Mouse (Mus musculus) embryonic facial prominence, embryonic 10.5 days (tissue): ENCODE data around the gene Hspb9. TPM values are rescaled to one million over a fixed set of nuclear protein-coding genes. Genes with fewer than 3 reads are reported as not detected.

Source experiments
- DNase-seq: peaks from one replicate; pipeline ENCODE4 v3.0.0-alpha.2; 2017; ENCODE audit warnings: low spot score
- H3K27ac ChIP-seq: fragments of 300-500 bp; sonication (generic); replicated peaks from 2 replicates; pipeline ENCODE4 v1.5.1; 2016; ENCODE audit warnings: mild to moderate bottlenecking
- H3K27me3 ChIP-seq: fragments of 300-500 bp; sonication (generic); replicated peaks from 2 replicates; pipeline ENCODE4 v1.6.1; 2016; ENCODE audit warnings: low read depth, mild to moderate bottlenecking; ENCODE audit not compliant: poor library complexity, severe bottlenecking
- H3K36me3 ChIP-seq: fragments of 300-500 bp; sonication (generic); replicated peaks from 2 replicates; pipeline ENCODE4 v1.6.1; 2016; ENCODE audit warnings: mild to moderate bottlenecking, moderate library complexity
- H3K4me1 ChIP-seq: fragments of 300-500 bp; sonication (generic); 2 replicates; pipeline ENCODE4 v1.6.1; 2016
- H3K4me3 ChIP-seq: fragments of 300-500 bp; sonication (generic); 2 replicates; pipeline ENCODE4 v1.5.1; 2016; ENCODE audit warnings: mild to moderate bottlenecking, moderate library complexity
- H3K9me3 ChIP-seq: fragments of 300-500 bp; sonication (generic); 2 replicates; pipeline ENCODE4 v1.6.1; 2016; ENCODE audit warnings: mild to moderate bottlenecking
- WGBS: fragments of 180-500 bp; shearing (Covaris S2); methylation state at CpG from one replicate; pipeline ENCODE4 v1.1.7; 2016; 5-methylcytosine and 5-hydroxymethylcytosine counted together
- polyA plus RNA-seq: library from polyadenylated mRNA; unstranded; fragments of >200 nt; fragmentation: Nextera tagmentation; extraction: Ambion mirVana; gene quantifications from 2 replicates; pipeline ENCODE4 v1.2.1, GENCODE M21; 2016

Hspb9 gene
- polyA plus RNA-seq, 1 experiment from 2014 or later, result 0.56 TPM

- Histone ChIP-seq H3K4me1 (peaks cover 29% of the 10 kb centered on the region), H3K27me3 (peaks cover 67% of the 10 kb centered on the region), H3K27ac (peak overlapping the region; percentile 75), H3K4me3 (peak overlapping the region; percentile 56), H3K9me3 (no peaks in the 10 kb centered on the region), H3K36me3 (no peaks in the 10 kb centered on the region)
- peak; percentile 85 for DNase-seq
- 2% methylated on average over 35 of the region's 35 CpGs for WGBS
These were observed 45.3 kb downstream of the Hspb9 start for GRCm38 (mm10) chr11:100758707-100759610.

GRCm38 (mm10) chr11:100759611-100760233 lies 46.1 kb downstream of the Hspb9 start, which contains the start of gene Kcnh4:
TSS of gene Kcnh4 (minus strand) at chr11:100759942.
- peak within 1 kb of the TSS; percentile 75 for H3K27ac ChIP-seq

GRCm38 (mm10) chr11:100761547-100762045 lies 47.9 kb downstream of the Hspb9 start:
- no peaks in the 10 kb centered on the region for H3K9me3 ChIP-seq

More at GRCm38 (mm10) chr11:100759611-100760233, 46.1 kb downstream of the Hspb9 start, which contains the start of gene Kcnh4:
- H3K36me3 ChIP-seq, result no peaks in the 10 kb centered on the region
- WGBS, result under 1% methylated on average over 51 of the region's 51 CpGs
- H3K4me1 ChIP-seq, result peaks cover 29% of the 10 kb centered on the region
- H3K4me3 ChIP-seq, result peak within 1 kb of the TSS; percentile 56
- H3K27me3 ChIP-seq, result peaks cover 67% of the 10 kb centered on the region
- no peaks in the 10 kb centered on the region for H3K9me3 ChIP-seq
- DNase-seq, result peak; percentile 44

GRCm38 (mm10) chr11:100762831-100763230 lies 49.2 kb downstream of the Hspb9 start, which contains the start of gene Hcrt:
TSS of gene Hcrt (minus strand) at chr11:100762931.
- Histone ChIP-seq H3K4me3 (peak within 1 kb of the TSS; percentile 61), H3K4me1 (peaks cover 29% of the 10 kb centered on the region), H3K9me3 (no peaks in the 10 kb centered on the region), H3K27ac (0 out of 2 replicates have a peak within 1 kb of the TSS, but pooled peaks have one; percentile 35), H3K27me3 (peaks cover 54% of the 10 kb centered on the region), H3K36me3 (no peaks in the 10 kb centered on the region)
- 87% methylated on average over 7 of the region's 7 CpGs for WGBS
- DNase-seq, result no peak

More at GRCm38 (mm10) chr11:100761547-100762045, 47.9 kb downstream of the Hspb9 start:
- under 1% methylated on average over 27 of the region's 27 CpGs for WGBS
- DNase-seq, result peak; percentile 91
- H3K4me1 ChIP-seq, result peaks cover 29% of the 10 kb centered on the region
- 0 out of 2 replicates have a peak overlapping the region, but pooled peaks have one; percentile 35 for H3K27ac ChIP-seq
- peak overlapping the region; percentile 61 for H3K4me3 ChIP-seq
- H3K27me3 ChIP-seq, result peaks cover 59% of the 10 kb centered on the region
- no peaks in the 10 kb centered on the region for H3K36me3 ChIP-seq

Other genes with a start within 250 kb of the Hspb9 start
- gene Klhl11, start 241.1 kb upstream of the Hspb9 start, polyA plus RNA-seq, result 7.4 and 8.5 TPM in 2 replicates
- gene Acly, start 185.8 kb upstream of the Hspb9 start, polyA plus RNA-seq, result 291 and 321 TPM in 2 replicates
- 1.4 and 1.7 TPM in 2 replicates for gene Ttc25, start 168.2 kb upstream of the Hspb9 start, polyA plus RNA-seq
- 21.3 and 25.1 TPM in 2 replicates for gene Cnp, start 138.9 kb upstream of the Hspb9 start, polyA plus RNA-seq
- 77.2 and 81.4 TPM in 2 replicates for gene Nkiras2, start 94.6 kb upstream of the Hspb9 start, polyA plus RNA-seq
- 272 and 279 TPM in 2 replicates for gene Dnajc7, start 93.7 kb upstream of the Hspb9 start, polyA plus RNA-seq
- 1.2 TPM in 2 replicates for gene Zfp385c, start 21.4 kb upstream of the Hspb9 start, polyA plus RNA-seq
- 3.3 and 3.6 TPM in 2 replicates for gene Dhx58, start 9.6 kb upstream of the Hspb9 start, polyA plus RNA-seq
- 72.4 and 80.6 TPM in 2 replicates for gene Kat2a, start 1.4 kb upstream of the Hspb9 start, polyA plus RNA-seq
- gene Rab5c, start 24.4 kb downstream of the Hspb9 start, polyA plus RNA-seq, result 13.0 and 13.1 TPM in 2 replicates
- gene Kcnh4, start 46.1 kb downstream of the Hspb9 start, polyA plus RNA-seq, result 0.64 and 0.71 TPM in 2 replicates
- gene Hcrt, start 49.1 kb downstream of the Hspb9 start, polyA plus RNA-seq, result not detected in 2 replicates
- gene Ghdc, start 57.1 kb downstream of the Hspb9 start, polyA plus RNA-seq, result 3.3 and 3.7 TPM in 2 replicates
- 14.4 and 14.9 TPM in 2 replicates for gene Stat5b, start 136.9 kb downstream of the Hspb9 start, polyA plus RNA-seq
- gene Stat5a, start 145.5 kb downstream of the Hspb9 start, polyA plus RNA-seq, result 1.7 and 1.9 TPM in 2 replicates
- 22.5 and 22.8 TPM in 2 replicates for gene Stat3, start 225.7 kb downstream of the Hspb9 start, polyA plus RNA-seq